Mouse (Mus musculus) right cerebral cortex, postnatal 25 days (tissue): ENCODE measurements at regions not wholly inside any gene's neighbourhood (a gene's known extent, or its start where the extent isn't known, plus 50 kb on each side); places are given as distances from the start of the nearest gene placed in this dataset.

Source experiments
- DNase-seq: peaks from one replicate; pipeline ENCODE4 v3.0.0; 2022

DNA sequence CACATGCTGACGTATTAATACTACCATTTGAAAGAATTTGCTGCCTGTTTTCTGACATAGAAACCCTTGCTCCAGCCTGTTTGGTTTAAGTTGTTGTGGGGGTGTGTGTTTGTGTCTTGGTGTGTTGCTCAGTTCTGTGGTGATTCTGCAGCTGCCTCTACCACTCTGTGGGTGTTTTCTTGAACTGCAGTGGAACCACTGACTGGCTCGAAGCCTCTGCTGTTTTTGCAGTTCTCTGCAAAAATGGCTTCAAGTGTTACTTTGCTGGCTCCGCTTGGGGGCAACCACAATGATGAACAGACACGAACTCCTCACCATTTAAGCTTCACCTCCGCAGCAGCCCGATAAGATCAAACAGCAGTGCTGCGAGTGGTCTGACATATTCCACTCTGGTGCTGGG, 274.6 kb downstream of the Ets1 start:
- DNase-seq = no peak

DNA sequence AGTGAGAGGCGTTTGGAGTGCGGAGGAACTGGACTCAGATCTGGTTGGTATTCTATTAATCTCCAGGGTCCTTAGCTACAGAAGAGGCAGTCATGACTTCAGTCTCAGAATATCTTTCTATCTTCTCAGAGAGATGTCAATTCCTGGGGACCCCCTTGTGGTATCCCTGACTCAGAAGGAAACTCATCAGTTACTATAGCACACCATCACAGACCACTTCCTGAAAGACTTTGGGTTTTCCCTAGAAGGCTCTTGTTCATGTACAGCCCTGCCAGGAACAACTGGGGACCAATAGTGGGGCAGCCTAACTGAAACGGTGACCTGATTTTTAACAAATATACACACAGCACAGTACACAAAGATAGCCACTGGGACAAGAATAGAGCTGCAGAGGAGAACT, 279.6 kb downstream of the Ets1 start:
- DNase-seq = no peak

DNA sequence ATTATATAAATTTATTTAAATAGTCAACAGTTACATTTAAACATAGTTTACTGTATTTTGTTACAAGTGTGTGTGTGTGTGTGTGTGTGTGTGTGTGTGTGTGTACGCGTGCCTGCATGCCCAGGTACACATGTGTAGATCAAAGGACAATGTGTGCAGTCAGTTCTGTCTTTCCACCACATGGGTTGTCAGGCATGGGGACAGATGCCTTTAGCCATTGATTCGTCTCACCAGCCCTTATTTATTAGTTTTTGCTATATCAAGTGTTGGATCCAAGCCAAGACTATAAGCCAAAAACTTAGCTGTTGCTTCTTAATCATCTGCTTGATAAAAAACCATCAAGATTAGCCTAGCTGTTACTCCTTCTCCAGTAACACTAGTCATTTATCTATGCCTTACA, 280.7 kb downstream of the Ets1 start:
- DNase-seq = no peak

- DNase-seq = no peak
Observed at GRCm38 (mm10) chr9:32923925-32924324, 287.9 kb downstream of the Ets1 start.

- no peak for DNase-seq
Observed at GRCm38 (mm10) chr9:32924333-32924886, 288.4 kb downstream of the Ets1 start.

DNA sequence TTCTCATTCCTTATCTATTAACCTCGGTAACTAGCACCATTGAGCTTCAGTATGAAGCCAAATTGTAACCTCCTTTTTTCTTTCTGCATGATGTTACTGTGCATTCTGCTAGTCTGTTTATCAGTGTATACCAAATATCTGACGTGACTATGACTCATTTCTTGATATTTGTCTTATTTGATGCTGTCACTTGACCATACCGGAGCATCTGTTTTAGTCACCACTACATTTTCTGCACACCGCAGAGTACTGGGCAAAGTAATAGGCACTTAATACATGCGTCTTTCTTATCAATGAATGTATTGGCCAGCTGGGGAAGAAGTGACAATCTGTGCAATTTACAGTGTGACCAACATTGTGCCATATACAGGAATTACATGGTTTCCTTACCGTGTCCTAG, 289.0 kb downstream of the Ets1 start:
- no peak for DNase-seq

DNA sequence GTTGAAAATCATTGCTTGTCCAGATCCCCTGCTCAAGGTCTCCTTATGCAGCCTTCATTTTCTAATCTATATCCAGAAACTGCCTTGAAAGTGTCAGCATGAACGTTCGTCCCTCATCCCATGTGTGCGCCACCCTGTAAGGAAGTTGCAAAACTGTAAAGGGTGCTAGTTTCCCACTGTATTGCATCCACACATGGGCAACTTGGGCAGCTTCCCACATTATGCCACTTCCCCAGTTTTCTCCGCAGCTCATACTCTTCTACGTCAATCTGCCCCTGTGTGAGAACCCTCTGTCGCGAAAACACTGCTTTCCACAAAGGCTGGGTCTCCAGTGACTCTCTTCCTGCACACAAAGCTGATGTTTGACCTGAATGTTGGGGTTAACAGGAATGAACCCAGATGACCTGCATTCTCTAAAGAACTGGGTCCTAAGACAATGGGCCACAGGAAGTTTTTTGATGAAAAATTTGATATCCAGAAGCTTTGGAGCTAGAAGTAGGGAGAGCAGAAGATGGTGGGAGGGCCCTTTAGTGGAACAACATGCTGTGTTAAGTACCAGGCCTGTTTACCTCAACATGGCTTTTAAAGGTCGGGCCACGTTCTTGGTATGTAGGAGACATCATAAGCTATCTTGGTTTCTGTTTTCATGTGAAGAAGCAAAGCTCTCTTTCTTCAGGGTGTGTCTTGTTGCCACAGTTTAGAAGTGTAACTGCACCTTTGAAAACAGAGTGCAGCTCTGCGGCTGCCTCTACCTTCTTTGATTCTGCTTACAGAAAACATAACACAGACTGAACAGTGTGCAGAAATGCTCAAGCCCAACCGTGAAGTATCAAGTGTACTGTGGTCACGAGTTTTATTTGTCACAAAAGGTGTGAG, 289.9 kb downstream of the Ets1 start:
- DNase-seq = no peak

DNA sequence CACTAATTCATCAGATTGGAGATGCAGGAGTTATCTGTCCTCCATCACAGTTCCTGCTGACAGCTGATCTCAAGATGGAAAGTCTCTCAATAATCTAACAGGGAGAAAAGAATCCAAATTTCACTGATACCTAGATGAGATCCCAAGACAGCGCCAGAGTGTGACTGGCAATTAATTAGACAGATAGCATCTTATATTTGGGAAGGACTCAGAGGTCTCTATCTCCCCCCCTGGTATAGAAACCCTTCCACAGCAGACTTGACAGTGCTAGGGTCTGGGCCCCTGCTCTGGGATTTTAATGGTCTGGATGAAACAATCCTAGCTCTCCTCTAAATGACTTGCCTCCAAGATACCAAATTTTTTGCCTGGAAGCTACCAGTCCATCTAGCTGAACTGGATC, 291.6 kb downstream of the Ets1 start:
- DNase-seq = no peak

DNA sequence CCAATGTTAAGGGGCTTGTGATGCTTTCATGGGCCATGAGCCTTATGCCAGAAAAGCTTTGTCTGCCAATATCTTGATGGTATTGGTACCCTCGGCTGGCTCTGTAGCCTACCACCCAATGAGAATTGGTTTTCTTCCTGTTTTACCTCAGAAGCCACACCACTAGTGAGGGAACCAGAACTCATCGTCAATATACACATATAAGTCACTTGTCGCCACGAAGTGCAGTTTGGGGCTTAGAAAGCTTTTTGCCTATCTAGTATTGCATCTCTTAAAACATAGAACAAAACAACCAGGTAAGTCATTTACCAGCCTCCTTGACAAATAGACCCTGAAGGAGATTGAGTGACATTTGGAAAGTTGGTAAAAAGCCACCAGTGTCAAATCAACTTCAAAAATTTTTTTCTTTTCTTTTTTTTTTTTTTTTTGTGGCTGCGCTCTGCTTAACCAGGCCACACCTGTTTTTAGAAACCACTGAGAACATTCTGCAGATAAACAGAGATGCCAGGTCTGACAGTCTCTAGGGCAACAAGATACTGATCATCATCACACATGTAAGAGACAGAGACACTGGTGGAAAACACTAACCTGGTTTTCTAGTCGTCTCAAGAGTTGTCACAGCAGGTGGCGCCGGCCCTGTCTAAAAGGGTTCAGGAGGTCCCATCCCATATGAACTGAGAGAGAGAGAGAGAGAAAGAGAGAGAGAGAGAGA, 292.4 kb downstream of the Ets1 start:
- no peak for DNase-seq

DNA sequence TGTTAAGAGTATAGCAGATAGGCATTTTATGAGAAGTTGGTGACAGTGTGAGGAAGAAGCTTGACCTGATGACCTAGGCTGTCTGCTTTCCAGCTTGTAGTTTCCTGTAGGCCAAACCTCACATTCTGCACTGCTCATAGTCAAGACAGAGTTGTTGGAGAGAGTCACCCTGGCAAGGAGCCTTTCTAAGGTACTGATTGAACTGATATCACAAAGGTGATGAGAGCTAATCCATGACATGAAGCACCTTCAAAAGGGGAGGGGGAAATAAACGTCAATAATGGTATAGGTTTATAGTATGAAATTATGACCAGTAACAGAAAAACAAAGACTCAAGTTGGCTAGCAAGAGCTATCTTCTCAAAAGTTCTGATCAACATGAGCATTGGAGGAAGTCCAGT, 293.3 kb downstream of the Ets1 start:
- DNase-seq = no peak

- no peak for DNase-seq
Observed at GRCm38 (mm10) chr9:32929826-32930225, 293.8 kb downstream of the Ets1 start.

DNA sequence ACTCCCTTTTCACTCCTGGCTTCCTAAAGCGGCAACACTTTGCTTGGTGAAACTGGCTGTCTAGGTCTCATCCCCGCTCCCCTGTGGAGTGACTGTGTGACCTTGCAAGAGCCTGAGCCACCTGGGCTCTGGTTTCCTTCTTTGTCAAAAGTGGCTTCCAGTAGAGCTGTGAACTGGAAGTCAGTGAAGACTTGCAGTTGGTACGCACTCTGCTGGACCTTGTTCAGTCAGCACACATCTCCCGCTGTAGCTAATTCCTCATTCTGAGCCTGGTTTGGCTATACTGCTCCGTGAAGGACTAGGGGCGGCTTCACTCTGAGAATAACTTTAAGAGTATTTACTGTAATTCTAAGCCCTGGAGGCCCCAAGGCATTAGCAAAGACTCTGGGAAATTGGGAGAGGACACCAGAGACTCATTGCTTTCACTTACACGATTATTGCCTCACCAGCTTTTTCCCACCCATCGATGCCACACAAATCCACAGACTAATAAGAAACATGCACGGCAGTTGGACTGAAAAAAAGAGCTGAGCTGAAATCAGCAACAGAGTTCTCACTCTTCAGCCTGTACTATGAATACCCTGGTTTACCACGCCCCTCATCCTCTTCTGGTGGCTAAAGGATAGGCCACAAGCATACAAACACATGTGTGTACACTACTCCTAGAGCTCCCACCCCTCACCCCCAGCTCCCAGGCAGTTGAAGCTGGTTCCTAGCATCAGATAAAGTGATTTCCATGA, 295.4 kb downstream of the Ets1 start:
- no peak for DNase-seq

DNA sequence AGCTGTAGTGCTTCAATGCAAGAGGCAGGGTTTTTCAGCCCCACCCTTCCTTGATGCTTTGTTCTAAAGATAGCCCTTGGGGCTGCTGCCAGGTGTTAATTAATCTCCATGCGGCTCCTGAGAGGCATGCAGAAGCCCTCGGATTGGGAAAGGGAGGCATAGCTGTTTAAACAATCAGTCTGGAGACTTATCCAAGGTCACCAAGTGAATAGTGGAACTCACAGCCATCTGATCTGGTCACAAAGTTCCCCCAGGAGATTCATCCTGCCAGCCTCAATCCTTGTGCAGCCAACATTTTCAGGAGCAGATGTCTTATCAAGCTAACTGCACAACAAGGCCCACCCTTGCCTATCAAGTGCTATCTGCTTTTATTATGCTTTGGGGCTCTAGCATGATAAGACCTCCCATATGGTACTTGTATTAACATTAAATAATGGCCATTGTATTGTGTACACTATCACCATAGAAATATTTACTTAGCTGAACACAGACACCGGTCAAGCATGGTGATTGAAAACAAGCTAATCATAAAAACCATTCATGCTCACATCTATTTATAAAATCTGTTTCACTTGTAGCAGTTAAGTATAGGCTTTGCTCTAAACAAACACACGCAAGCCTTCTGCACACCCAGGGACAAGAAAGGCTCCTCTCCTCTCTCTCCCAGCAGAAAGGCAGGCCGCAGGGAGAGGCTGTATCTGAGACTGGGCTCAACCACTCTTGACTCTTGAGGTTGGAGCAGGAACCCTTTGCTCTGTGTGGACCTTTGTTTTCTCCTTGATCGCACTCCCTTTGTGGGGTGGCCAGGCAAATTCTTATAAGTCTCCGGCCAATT, 297.4 kb downstream of the Ets1 start:
- DNase-seq = no peak

DNA sequence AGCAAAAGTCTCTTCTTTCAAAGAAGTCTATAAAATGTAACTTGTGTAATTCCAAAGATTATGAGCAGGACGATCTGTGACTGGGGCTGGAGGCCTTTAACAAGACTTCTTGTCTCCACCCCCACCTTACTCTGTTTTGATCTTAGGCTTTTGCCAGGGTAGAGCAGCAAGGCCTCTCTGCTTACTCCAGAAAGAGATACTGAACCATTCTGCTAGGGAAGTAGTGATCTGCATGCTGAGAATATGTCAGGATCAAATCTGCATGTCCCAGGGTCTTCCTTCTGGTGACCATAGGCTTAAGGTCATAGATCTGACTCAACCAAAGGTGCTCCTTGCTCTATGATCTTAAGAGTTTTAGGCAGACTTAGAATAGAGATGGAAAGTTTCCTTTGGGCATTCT, 298.4 kb downstream of the Ets1 start:
- no peak for DNase-seq

DNA sequence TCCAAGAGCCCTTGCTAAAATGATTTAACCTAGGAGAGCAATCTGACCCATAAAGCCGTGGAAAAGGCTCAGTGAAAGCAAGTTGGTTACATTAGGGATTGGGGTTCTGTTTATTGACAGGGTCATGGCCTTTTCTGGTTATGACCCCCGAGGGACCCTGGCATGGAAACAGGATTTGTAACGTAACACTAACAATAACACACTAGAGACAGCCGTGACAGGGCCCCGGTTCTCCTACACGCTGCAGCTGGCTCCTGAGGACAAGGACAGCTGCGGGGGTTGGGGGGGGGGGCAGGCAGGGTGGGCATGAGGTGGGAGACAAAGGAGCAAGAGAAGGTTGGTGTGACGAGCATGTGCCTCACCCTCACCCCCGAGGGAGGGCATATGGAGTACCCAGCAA, 300.4 kb downstream of the Ets1 start:
- DNase-seq = no peak

DNA sequence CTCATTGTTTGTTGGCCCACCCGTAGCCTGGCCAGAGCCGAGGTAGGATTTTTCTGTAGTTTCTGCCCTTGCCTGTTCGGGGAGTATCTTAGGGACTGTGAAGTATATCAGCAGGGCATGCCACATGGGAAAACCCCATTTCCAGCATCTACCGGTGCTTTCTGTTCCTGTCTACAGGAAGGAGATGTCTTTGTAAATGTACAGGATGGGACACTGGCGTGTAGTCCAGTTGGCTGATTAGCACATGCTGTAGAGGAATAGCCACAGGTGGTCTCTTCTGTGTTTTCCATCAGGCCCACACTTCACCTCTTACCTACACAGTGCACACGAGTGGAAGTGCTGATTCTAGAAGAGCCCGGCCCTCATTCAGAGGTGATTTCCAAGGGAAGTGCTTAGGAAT, 301.4 kb downstream of the Ets1 start:
- DNase-seq = no peak

GRCm38 (mm10) chr9:32938857-32939256, 302.8 kb downstream of the Ets1 start:
- DNase-seq = no peak

DNA sequence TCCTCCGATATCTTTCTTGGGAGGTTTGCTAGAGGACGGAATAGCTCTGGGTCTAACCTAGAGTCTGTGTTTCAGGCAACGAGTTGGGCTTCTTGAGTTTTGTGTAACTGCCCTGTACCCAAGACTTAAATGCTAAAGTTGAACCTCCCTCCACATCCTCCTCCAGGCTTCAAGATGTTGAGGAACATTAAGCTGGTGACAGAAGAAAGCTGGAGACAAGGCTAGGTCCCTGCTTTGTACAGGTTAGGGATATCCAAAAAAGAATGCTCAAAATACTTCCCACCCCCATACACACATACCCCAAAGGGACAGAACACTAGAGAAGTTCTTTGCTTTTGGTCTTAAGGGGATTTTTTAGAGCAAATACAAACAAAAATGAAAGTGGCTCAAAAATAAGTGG, 303.6 kb downstream of the Ets1 start:
- DNase-seq = no peak

- DNase-seq = peak; percentile 68
Observed at GRCm38 (mm10) chr9:32940111-32940813, 304.2 kb downstream of the Ets1 start.

DNA sequence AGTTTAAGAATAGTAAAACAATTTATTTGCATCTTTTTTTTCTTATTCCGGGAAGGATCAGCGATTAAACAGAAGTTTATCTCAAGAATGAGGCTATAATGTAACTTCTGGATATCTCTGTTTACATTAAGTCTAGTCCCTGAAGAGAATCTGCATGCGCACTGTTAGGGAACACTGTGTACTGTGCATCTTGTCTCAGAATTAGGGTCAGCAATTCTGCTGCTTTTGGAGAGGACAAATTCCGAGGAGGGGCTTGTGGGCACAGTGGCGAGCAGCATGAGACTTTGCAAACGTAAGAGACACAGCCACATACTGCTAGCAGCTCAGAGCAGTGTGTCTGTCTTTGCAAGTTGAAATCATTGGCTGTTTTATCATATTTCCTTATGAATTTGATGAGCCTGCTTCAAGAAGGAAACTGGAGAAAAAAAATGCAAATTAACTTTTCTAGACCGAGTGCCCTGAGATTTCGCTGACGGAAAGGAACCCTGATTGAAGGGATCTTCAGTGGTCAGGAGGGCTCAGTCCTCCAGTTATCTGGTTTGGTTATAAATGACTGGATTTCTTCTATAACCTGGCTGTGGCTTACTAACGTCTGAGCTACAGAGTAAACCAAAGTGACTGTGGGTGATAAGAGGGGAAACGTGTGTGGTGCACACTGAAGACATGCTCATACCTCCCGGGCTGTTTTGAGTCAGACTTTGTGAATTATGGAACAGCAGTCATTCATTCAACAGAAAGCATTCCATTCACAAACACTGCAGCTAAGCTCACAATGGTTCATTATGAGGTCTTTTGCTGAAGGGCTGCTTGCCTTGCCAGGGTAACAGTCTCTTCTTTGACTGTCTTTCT, 305.1 kb downstream of the Ets1 start:
- DNase-seq = no peak

DNA sequence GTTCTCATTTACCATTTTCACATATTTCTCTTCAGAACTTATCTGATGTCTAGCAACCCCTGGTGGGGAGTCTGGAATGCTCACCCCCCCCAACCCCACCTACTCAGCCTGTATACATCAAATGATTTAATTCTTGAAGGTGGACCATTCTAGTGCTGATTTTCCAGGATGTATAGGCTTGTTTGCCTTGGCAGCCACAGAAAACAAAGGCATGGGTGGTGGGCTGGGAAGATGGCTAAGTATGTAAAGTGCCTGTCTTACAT, 305.7 kb downstream of the Ets1 start:
- DNase-seq = no peak
